Mouse (Mus musculus) thymus, adult 2 months (tissue): ENCODE measurements around the gene Inpp5a.

Experiments used
- CTCF ChIP-seq: fragments of 200-500 bp; IDR thresholded peaks from 2 replicates; pipeline ENCODE4 v1.5.1; 2012; ENCODE audit warnings: mild to moderate bottlenecking, control low read depth, low read length, moderate library complexity, borderline replicate concordance; ENCODE audit not compliant: control insufficient read depth, poor library complexity, insufficient read depth; ENCODE audit errors: extremely low read depth
- POLR2A ChIP-seq: fragments of 200-500 bp; IDR thresholded peaks from 2 replicates; pipeline ENCODE4 v1.6.1; 2012; ENCODE audit warnings: mild to moderate bottlenecking, low read length, control low read depth, moderate library complexity; ENCODE audit not compliant: control insufficient read depth, poor library complexity, insufficient read depth; ENCODE audit errors: extremely low read depth

- TF ChIP-seq CTCF (peak; percentile 44; the same call in 1 of the 2 replicates), POLR2A (no peak)
These were observed 201.4 kb downstream of the Inpp5a start for GRCm38 (mm10) chr7:139590302-139590701.
